Mouse (Mus musculus): ENCODE measurements around the gene Vmn1r225. TPM values are rescaled to one million over a fixed set of nuclear protein-coding genes. Genes with fewer than 3 reads are reported as not detected.
"Not testable (repeated sequence)": the region's sequence is repeated elsewhere in the genome, so short reads cannot be mapped to it uniquely, and the experiment has no call there.

Vmn1r225 gene
- polyA plus RNA-seq (2014; fragmentation: Nextera tagmentation; extraction: Ambion mirVana) = not detected in 2 replicates

GRCm38 (mm10) chr17:20497858-20498257 lies at the start of gene Vmn1r225:
Gene Vmn1r225, plus strand, starts transcription at chr17:20498158.
- Histone ChIP-seq H3K4me2 (ENCODE audit: low read depth, low read length) (no peak within 1 kb of the TSS), H3K27me3 (replicated peaks; ENCODE audit: control insufficient read depth, insufficient read depth, low read length) (no peaks in the 10 kb centered on the region), H3K27ac (replicated peaks; ENCODE audit: low read depth, low read length) (no peak within 1 kb of the TSS), H3K9ac (ENCODE audit: low read depth, low read length) (no peak within 1 kb of the TSS), H3K4me1 (ENCODE audit: control insufficient read depth, insufficient read depth, low read length) (no peaks in the 10 kb centered on the region), H3K36me3 (ENCODE audit: control insufficient read depth, insufficient read depth, low read length) (no peaks in the 10 kb centered on the region), H3K4me3 (ENCODE audit: low read depth, low read length) (no peak within 1 kb of the TSS), H3K9me3 (ENCODE audit: control insufficient read depth, low read length) (no peaks in the 10 kb centered on the region)
- ATAC-seq (ENCODE audit: low read depth) = no peak
- DNase-seq (ENCODE audit: low spot score) = no peak

GRCm38 (mm10) chr17:20473311-20473710 lies 24.6 kb upstream of the Vmn1r225 start:
- Histone ChIP-seq H3K4me2 (ENCODE audit: low read depth, low read length) (no peak overlapping the region), H3K27me3 (replicated peaks; ENCODE audit: control insufficient read depth, insufficient read depth, low read length) (no peaks in the 10 kb centered on the region), H3K27ac (replicated peaks; ENCODE audit: low read depth, low read length) (no peak overlapping the region), H3K9me3 (ENCODE audit: control insufficient read depth, low read length) (0 out of 2 replicates have a peak, but pooled peaks cover 3% of the 10 kb centered on the region), H3K4me3 (ENCODE audit: low read depth, low read length) (no peak overlapping the region), H3K9ac (ENCODE audit: low read depth, low read length) (no peak overlapping the region), H3K36me3 (ENCODE audit: control insufficient read depth, insufficient read depth, low read length) (no peaks in the 10 kb centered on the region), H3K4me1 (ENCODE audit: control insufficient read depth, insufficient read depth, low read length) (no peaks in the 10 kb centered on the region)
- ATAC-seq (ENCODE audit: low read depth) (no peak), DNase-seq (ENCODE audit: low spot score) (no peak)
- 64% methylated on average over 3 of the region's 3 CpGs for WGBS

- no peak within 1 kb of the TSS for H3K4me2 ChIP-seq (ENCODE audit: low read depth, low read length)
- DNase-seq (ENCODE audit: low spot score) (no peak), ATAC-seq (ENCODE audit: low read depth) (no peak)
- no peaks in the 10 kb centered on the region for H3K36me3 ChIP-seq (ENCODE audit: control insufficient read depth, insufficient read depth, low read length)
- H3K4me1 ChIP-seq (ENCODE audit: control insufficient read depth, insufficient read depth, low read length) = no peaks in the 10 kb centered on the region
- no peak within 1 kb of the TSS for H3K4me3 ChIP-seq (ENCODE audit: low read depth, low read length)
- no peak within 1 kb of the TSS for H3K27ac ChIP-seq (replicated peaks; ENCODE audit: low read depth, low read length)
- no peak within 1 kb of the TSS for H3K9ac ChIP-seq (ENCODE audit: low read depth, low read length)
- H3K27me3 ChIP-seq (replicated peaks; ENCODE audit: control insufficient read depth, insufficient read depth, low read length) = no peaks in the 10 kb centered on the region
- 0 out of 2 replicates have a peak, but pooled peaks cover 3% of the 10 kb centered on the region for H3K9me3 ChIP-seq (ENCODE audit: control insufficient read depth, low read length)
Observed at GRCm38 (mm10) chr17:20481231-20481630, 16.7 kb upstream of the Vmn1r225 start, which contains the start of gene Vmn2r108. Gene Vmn2r108, minus strand, starts transcription at chr17:20481331.

GRCm38 (mm10) chr17:20508247-20508646 lies 10.3 kb downstream of the Vmn1r225 start:
- not testable (repeated sequence) for H3K36me3 ChIP-seq (ENCODE audit: control insufficient read depth, insufficient read depth, low read length); H3K9ac ChIP-seq (ENCODE audit: low read depth, low read length); H3K27ac ChIP-seq (replicated peaks; ENCODE audit: low read depth, low read length); H3K4me3 ChIP-seq (ENCODE audit: low read depth, low read length); ATAC-seq (ENCODE audit: low read depth); H3K4me1 ChIP-seq (ENCODE audit: control insufficient read depth, insufficient read depth, low read length); H3K9me3 ChIP-seq (ENCODE audit: control insufficient read depth, low read length); H3K27me3 ChIP-seq (replicated peaks; ENCODE audit: control insufficient read depth, insufficient read depth, low read length); H3K4me2 ChIP-seq (ENCODE audit: low read depth, low read length); DNase-seq (ENCODE audit: low spot score)

Other genes with a start within 250 kb of the Vmn1r225 start
- gene Vmn2r106, start 212.6 kb upstream of the Vmn1r225 start, polyA plus RNA-seq (2014; fragmentation: Nextera tagmentation; extraction: Ambion mirVana) = not detected in 2 replicates
- not detected in 2 replicates for gene Vmn2r107, start 152.9 kb upstream of the Vmn1r225 start, polyA plus RNA-seq (2014; fragmentation: Nextera tagmentation; extraction: Ambion mirVana)
- gene Vmn1r224, start 84.0 kb upstream of the Vmn1r225 start, polyA plus RNA-seq (2014; fragmentation: Nextera tagmentation; extraction: Ambion mirVana) = 0.06 TPM in 1 of 2 replicates, not detected in the other
- not detected in 2 replicates for gene Vmn2r108, start 16.8 kb upstream of the Vmn1r225 start, polyA plus RNA-seq (2014; fragmentation: Nextera tagmentation; extraction: Ambion mirVana)
- not detected in 2 replicates for gene Vmn2r109, start 66.6 kb downstream of the Vmn1r225 start, polyA plus RNA-seq (2014; fragmentation: Nextera tagmentation; extraction: Ambion mirVana)
- gene Vmn2r110, start 98.3 kb downstream of the Vmn1r225 start, polyA plus RNA-seq (2014; fragmentation: Nextera tagmentation; extraction: Ambion mirVana) = 0.03 and 0.05 TPM in 2 replicates
- not detected in 2 replicates for gene Fpr-rs3, start 126.7 kb downstream of the Vmn1r225 start, polyA plus RNA-seq (2014; fragmentation: Nextera tagmentation; extraction: Ambion mirVana)
- gene Vmn1r226, start 184.7 kb downstream of the Vmn1r225 start, polyA plus RNA-seq (2014; fragmentation: Nextera tagmentation; extraction: Ambion mirVana) = not detected in 2 replicates
- gene Vmn1r227, start 231.7 kb downstream of the Vmn1r225 start, polyA plus RNA-seq (2014; fragmentation: Nextera tagmentation; extraction: Ambion mirVana) = not detected in 2 replicates

Data from embryonic facial prominence, embryonic 14.5 days (tissue).